Mouse (Mus musculus) right cerebral cortex, postnatal 4 days (tissue): Measurements from ENCODE around the gene Pla2r1.
A peak's percentile ranks its signal among the peaks of the same experiment; 100 is the strongest.

Experiments used
- DNase-seq: peaks from one replicate; pipeline ENCODE4 v3.0.0-alpha.2; 2022

Pla2r1 gene

DNA sequence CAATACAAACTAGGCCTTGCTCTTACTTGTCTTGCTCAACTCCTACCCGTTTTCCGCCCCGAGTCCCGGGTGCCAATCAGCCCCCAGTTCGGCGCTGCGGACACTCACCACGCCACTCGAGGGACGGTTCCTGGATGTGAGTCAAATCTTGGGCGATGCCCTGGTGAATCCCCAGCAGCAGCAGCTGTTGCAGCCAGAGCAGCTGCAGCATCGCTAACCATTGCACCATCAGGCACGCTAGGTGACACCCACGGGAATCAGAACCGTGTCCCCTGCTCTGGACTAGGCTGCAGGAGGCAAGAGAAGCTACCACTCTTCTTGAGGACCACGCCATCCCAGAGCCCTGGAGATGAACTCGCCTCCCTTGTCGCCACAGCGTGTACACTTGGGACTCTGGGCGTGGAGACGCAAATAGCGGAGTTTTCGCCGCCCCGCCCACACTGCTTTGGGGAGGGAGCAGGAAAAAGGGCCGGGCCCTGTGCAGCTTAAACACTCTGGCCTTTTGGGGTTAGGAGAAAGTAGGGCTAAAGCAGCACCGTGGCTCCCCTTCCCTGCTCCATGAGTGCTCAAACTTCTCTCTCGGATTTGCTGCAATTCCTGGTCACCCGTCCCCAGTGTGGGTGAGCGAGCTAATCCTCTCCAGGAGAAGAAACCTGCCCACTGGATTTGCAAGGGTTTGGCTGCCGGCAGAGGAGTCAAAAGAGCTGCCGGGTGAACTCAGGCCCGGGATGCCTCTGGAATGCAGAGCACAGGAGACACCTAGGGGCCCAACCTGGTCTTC is at the start of gene Pla2r1:
Gene Pla2r1, minus strand, starts transcription at position 407 of the 781 bp plus-strand sequence.
- peak; percentile 12 for DNase-seq

GRCm38 (mm10) chr2:60601326-60601725 is 48.2 kb upstream of the Pla2r1 start:
- no peak for DNase-seq

GRCm38 (mm10) chr2:60600863-60601262 is 47.8 kb upstream of the Pla2r1 start:
- DNase-seq = no peak

- no peak for DNase-seq
Observed at GRCm38 (mm10) chr2:60583416-60583815, 30.3 kb upstream of the Pla2r1 start.

DNA sequence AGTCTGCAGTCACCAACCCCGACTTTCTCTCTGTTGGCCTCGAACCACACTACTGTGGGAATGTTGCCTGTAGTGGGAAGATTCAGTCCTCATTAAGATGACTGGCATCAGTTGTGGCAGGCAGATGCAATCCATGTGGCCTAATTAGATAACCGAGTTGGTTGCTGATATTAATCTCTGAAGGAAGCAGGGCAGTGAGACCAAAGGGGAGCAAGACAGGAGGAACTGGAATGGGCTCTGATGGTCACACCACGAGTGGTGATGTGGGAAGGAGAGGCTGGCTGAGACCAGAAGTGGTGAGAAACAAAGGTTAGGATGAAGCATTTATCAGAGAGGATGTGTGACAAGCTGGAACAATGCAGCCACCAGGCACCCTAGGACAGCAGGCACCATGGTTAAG is 1.5 kb upstream of the Pla2r1 start:
- no peak for DNase-seq

- DNase-seq = no peak
Observed at GRCm38 (mm10) chr2:60552177-60552901, 769 bp downstream of the Pla2r1 start.

DNA sequence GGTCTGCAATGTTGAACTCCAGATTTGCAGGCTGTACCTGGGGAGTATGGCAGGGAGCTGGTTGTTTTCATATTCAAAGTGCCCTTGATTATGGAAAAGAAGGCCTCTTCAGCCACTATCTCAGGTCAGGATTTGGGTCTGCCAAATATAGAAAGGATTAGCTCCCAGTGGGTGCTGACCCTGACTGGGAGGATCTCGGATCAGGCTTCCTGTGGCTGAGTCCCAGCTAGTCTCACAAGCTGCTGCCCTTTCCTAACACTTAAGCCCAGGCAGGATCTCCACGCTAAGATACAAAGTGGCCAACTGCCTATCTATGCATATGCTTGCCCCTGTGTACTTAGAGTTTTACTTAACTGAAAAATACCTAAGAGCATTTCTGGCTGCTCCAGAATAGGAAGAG is 1.4 kb downstream of the Pla2r1 start:
- no peak for DNase-seq

- DNase-seq = no peak
Observed at GRCm38 (mm10) chr2:60550521-60550920, 2.6 kb downstream of the Pla2r1 start.

DNA sequence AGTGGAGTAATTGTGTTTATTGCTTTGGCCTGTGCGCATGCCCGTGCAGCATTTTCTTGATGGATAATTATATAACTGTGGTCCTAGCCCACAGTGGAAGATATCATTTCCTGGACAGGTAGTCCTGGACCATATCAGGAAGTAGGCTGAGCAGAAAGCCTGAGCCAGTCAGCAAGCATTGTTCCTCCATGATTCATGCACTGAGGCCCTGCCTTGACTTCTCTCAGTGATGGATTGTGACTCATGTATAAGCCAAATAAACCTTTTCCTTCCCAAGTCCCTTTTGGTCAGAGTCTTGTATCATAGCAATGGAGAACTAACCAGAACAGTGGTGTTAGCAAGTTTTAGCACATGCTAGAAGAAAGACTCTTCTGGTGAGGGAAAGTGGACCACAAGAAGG is 3.3 kb downstream of the Pla2r1 start:
- DNase-seq = no peak

DNA sequence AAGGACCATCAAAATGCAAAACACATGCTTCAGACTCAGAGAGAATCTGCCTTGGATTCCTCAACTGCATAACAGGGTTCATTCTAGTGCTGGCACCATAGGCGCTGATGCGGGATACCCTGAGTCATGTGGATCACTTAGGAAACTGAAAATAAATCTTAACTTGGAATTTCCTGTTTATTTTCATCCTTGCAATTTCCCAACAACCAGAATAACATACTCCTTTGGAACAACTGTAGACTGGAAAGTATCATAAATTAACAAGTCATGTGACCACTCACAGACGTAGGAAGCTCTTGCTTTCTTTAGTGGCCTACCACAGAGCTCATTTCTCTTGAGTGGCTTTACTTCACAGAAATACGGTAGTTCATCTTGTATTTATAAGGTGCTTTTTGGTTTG is 7.0 kb downstream of the Pla2r1 start:
- DNase-seq = no peak

- no peak for DNase-seq
Observed at GRCm38 (mm10) chr2:60544006-60544405, 9.1 kb downstream of the Pla2r1 start.

DNA sequence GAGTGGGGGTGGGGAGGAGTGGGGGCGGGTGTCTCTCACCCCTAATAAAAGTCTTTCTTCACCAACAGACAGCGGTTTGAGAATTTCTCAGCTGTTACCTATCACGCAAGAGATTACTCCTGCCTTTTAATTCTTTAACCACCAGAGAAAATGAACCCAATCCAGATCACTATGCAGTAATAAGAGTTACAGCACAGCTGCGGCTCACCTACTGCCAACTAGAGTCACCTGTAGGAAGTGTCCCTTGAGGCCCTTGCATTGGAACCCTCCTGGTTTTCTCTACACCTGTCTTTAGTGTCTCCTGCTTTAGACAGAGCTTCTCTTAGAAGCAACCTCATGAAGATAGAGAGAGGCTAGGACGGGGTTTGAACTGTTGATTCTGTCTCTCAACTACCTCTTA is 11.4 kb downstream of the Pla2r1 start:
- DNase-seq = no peak

GRCm38 (mm10) chr2:60540346-60540745 is 12.8 kb downstream of the Pla2r1 start:
- no peak for DNase-seq

- no peak for DNase-seq
Observed at GRCm38 (mm10) chr2:60538710-60539109, 14.4 kb downstream of the Pla2r1 start.

DNA sequence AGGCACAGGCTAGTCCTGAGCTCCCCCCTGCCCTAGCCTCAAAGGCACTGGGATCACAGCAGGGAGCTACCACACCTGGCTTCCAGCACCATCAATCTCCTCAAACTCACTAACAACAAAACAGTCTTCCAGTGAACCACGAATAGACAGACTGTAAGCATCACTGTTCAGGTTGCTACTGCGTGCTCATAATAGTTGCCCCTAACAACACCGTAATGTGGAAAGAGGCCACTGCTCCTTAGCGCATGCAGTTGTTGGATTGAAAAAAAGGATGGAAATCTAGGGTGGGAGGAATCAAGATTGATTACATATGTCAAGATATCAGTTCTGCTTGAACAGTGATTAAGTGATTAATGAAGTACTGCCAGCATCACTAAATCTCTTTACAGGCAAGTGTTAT is 14.8 kb downstream of the Pla2r1 start:
- no peak for DNase-seq

DNA sequence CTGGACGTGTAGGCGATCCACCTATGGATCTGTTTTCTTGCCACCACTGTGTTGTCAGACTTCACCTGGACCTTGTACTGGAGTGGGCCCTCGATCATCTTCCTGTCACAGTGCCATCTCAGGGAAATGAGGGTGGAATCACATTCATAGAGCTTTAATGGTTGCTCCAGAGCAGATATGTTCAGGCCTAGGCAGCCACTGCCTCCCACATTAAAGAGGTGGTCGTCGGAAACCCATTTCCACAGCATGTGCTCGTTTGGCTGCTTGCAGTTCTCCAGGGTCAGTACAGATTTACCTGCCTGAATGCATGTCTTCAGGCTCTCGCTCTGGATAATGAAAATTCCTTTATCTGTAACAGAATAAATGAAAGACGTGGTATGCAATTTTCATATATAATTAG is 18.4 kb downstream of the Pla2r1 start:
- DNase-seq = no peak

DNA sequence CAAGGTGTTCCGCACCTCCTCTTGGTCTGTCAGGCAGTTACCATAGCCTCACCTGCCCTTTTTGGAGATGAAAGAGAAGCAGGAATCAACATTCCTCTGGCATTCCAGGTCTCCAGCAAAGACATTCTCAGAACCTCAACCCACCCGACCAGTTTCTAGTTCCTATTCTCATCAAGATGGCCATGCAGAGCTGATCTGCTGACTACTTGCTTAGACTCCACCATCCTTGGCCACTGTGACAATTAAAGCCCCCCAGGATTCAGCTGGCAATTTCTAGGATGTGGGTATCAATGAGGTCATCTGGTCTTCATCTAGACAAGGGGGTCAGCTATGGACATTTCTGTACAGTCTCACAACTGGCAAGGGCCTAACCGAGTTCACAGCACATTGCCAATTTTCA is 20.1 kb downstream of the Pla2r1 start:
- no peak for DNase-seq

DNA sequence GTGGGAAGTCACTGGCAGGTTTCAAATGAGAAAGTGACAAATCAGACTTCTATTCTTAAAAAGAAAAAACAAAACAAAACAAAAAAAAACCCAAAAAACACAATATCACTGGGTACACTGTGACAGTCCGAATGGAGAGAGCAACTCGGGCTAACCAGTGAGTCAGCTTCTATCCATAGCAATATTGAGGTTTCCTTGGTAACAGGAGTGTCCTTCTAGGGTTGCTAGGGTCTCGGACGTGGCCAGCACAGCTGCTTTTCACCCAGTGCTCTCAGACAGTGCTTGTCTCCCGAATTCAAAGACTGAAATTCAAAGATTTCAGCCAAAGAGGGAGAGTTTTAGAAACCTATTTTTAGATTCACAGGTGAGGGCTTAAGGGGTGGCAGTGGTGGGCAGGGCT is 20.6 kb downstream of the Pla2r1 start:
- no peak for DNase-seq

GRCm38 (mm10) chr2:60515817-60516216 is 37.3 kb downstream of the Pla2r1 start:
- no peak for DNase-seq

DNA sequence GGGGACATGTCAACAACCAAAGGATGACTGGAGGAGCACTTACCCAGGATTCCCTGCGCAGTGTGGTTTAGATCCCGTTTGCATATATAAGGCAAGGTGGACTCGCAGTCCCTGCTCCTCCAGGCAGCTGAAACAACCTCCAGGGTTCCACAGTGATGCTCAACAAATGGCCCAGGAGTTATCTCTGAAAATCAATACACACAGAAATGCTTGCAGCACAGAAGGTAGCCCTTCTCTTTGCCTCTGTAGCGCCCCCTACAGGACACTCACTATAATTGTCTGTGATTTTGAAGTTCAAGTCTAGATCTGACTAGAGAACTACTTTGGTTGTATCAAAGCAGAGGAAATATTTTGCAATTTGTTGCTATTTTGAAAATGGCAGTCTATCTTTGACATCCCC is 38.2 kb downstream of the Pla2r1 start:
- DNase-seq = no peak

- DNase-seq = no peak
Observed at GRCm38 (mm10) chr2:60510718-60511117, 42.4 kb downstream of the Pla2r1 start.

DNA sequence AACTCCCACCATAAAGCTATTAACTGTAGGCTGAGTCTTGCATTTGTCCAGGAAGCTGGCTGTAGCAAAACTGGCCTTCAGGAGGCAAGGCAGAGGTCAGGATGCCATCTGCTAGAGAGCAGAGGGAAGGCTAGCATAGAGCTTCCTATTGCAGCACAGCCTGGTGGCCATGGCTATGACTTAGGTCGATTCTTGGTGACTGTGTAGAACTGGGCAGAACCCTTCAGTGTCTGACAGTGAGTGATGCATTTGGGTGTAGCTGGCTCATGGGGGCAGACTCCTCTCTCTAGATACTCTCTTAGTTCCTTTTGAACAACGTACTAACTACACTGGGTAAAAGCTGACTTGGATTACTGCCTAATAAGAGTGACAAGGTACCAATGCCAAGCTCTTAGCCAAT is 48.0 kb downstream of the Pla2r1 start:
- DNase-seq = no peak

GRCm38 (mm10) chr2:60504718-60505117 is 48.4 kb downstream of the Pla2r1 start:
- no peak for DNase-seq

DNA sequence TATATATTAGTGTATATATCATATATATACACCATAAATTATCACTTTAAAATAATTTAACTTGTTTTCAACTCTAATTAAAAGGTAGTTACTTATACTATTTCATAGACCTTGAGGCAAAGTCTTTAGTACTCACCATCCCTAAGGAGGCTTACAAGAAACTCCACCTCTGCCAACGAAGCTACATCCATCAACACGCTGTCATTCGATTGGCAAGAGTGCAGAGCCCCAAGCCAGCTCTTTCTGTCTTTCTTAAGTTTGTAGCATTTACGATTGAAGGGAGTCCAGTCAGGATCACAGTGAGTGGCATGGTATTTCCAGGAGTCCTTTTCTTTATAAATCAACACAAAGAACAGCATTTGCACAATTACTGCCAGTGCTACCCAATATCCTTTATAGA is 49.1 kb downstream of the Pla2r1 start:
- DNase-seq = no peak
